ENCODE assay signal across 10 mouse cellular contexts in the genomic region with DNA sequence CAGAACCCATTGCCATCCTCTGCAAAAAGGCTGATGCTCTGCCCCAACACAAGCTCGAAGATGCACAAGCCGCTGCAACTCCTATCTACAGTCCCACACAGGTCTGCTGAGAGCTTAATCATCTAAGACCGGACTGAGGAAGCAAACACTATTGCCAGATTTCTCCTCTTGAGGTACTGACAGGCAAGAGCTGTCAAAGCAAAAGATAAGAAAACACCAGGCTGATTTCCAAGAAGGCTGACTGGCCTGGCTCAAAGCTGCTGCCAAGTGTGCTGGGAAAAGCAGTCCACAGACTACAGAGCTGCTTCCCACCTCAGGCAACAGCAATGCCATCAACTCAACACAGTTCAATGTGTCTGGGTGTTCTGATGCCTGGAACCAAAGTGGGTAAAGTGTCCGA. TPM values are rescaled to one million over a fixed set of nuclear protein-coding genes. Genes with fewer than 3 reads are reported as not detected.
DNase-seq lines count a peak whose midpoint lies in the region; ATAC-seq lines count a peak whose summit lies in the region.
"Had no signal": no experiment of that assay in that cellular context is flagged by ENCODE, and none has a peak within 500 bp of the region (broad histone marks: within the 10 kb centered on the region; RNA-seq: fewer than 3 reads in every experiment).

No protein-coding gene starts in this region.

- H3K27me3 ChIP-seq in limb, embryonic 13.5 days, result no peaks in the 10 kb centered on the region
- no peaks in the 10 kb centered on the region for H3K27me3 ChIP-seq in midbrain, embryonic 10.5 days (ENCODE audit: low read depth, poor library complexity, severe bottlenecking)

- no peak overlapping the region for H3K4me2 ChIP-seq in limb, embryonic 13.5 days (replicated peaks)

- intact Hi-C loops in left cerebral cortex, postnatal 36 days (cut with DNase I), result no loop called here

- no peak overlapping the region for H3K4me3 ChIP-seq in limb, embryonic 13.5 days
- H3K4me3 ChIP-seq in midbrain, embryonic 10.5 days, result no peak overlapping the region

- ATAC-seq in limb, embryonic 13.5 days (ENCODE audit: low FRiP score, low read depth), result no peak

- peaks cover 12% of the 10 kb centered on the region for H3K4me1 ChIP-seq in limb, embryonic 13.5 days
- peaks cover 6% of the 10 kb centered on the region; the same call in 1 of the 2 replicates for H3K4me1 ChIP-seq in midbrain, embryonic 10.5 days

- 90% methylated on average over 4 of the region's 4 CpGs for WGBS in limb, embryonic 13.5 days
- 93% methylated on average over 4 of the region's 4 CpGs for WGBS in midbrain, embryonic 10.5 days

- H3K36me3 ChIP-seq in limb, embryonic 13.5 days, result 0 out of 2 replicates have a peak, but pooled peaks cover 2% of the 10 kb centered on the region
- H3K36me3 ChIP-seq in midbrain, embryonic 10.5 days, result no peaks in the 10 kb centered on the region

- peak; percentile 38 for DNase-seq in ovary, postnatal 36 days (ENCODE audit: low spot score)
- no peak for DNase-seq in ovary, postnatal 14 days (ENCODE audit: low spot score)
- DNase-seq in heart, adult 11 months, result peak; percentile 98
- peak; percentile 46 for DNase-seq in skeletal muscle tissue, adult 2 months (ENCODE audit: low read depth, low spot score)
- DNase-seq in midbrain, embryonic 10.5 days (ENCODE audit: low spot score), result no peak
- no peak for DNase-seq in left cerebral cortex, postnatal 36 days (ENCODE audit: low spot score in 2 of 2)
- no peak for DNase-seq in kidney, adult 18-20 months
- DNase-seq: embryo, embryonic 11 days; gastrocnemius, postnatal 14 days had no signal

- peak overlapping the region; percentile 22; the same call in 1 of the 2 replicates for H3K27ac ChIP-seq in limb, embryonic 13.5 days
- no peak overlapping the region for H3K27ac ChIP-seq in midbrain, embryonic 10.5 days (replicated peaks)

- no peak overlapping the region for H3K9ac ChIP-seq in limb, embryonic 13.5 days

- H3K9me3 ChIP-seq in limb, embryonic 13.5 days, result no peaks in the 10 kb centered on the region
- H3K9me3 ChIP-seq in midbrain, embryonic 10.5 days (replicated peaks), result no peaks in the 10 kb centered on the region

RNA-seq across cellular contexts. Expression of a gene that starts 17.1 kb away (rescaled TPM):
- polyA plus RNA-seq in limb, embryonic 13.5 days (2015; fragmentation: Nextera tagmentation; extraction: Ambion mirVana), result 31.2 and 32.0 TPM in 2 replicates
- polyA plus RNA-seq in midbrain, embryonic 10.5 days (2016; fragmentation: Nextera tagmentation; extraction: Ambion mirVana), result 13.1 and 14.6 TPM in 2 replicates
- total RNA-seq in left cerebral cortex, postnatal 36 days (2021), result 10 to 100 TPM; 38.5 to 58.1 TPM

Comparison
In these comparisons a context has a peak if more than half of its experiments do, and no peak if none do; other contexts are left out.
1. DNase-seq: peak in ovary, postnatal 36 days (single experiment), heart, adult 11 months (single experiment) and skeletal muscle tissue, adult 2 months (single experiment); none in ovary, postnatal 14 days (single experiment), midbrain, embryonic 10.5 days (single experiment), left cerebral cortex, postnatal 36 days (0 of 2) and kidney, adult 18-20 months (single experiment).